Mouse (Mus musculus) ES-Bruce4 (cell line): ENCODE measurements around the gene Lyrm4.

ENCODE experiments used
- CTCF ChIP-seq: IDR thresholded peaks from one replicate; pipeline ENCODE4 v1.8.1; 2011; ENCODE audit warnings: low read depth, low read length
- EP300 ChIP-seq: IDR thresholded peaks from 2 replicates; pipeline ENCODE4 v1.6.1; 2011; ENCODE audit warnings: low read depth, low read length; ENCODE audit not compliant: insufficient read depth
- POLR2A ChIP-seq: IDR thresholded peaks from one replicate; pipeline ENCODE4 v1.8.1; 2011; ENCODE audit warnings: low read length; ENCODE audit not compliant: insufficient read depth

DNA sequence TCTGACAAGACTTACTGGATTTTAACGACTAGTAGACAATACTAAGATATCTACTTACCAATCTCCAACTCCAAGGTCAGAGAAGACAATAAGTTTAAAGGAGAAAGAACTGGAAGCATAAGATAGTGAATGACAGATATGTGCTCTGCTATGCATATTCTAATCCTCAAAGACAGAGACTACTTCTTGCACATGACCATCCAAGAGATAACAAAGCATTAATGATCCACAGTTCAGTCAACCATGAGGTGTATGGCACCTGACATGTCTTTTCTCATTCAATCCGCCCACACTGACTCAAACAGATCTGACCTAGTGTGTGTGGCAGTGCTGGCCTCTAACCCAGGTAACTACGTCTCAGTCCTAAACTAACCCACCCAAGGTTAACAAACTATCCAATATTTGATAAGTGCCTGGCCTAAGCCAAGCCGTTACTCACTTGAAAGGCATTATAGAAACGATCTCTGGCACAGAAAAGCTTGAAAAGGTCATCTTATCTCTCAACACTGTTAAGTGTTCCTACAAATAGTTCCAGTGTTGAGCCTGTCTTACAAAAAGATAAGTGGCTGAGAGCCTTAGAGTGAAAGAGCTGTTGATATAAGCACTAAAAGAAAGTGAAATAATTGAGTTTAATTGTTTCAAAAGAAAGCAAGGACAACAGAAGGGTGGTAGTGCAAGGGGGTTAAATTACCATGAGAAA lies 20.5 kb downstream of the Lyrm4 start:
- TF ChIP-seq CTCF (no peak), POLR2A (no peak), EP300 (no peak)
